Mouse (Mus musculus) hindbrain, embryonic 15.5 days (tissue): ENCODE measurements around the gene Macrod2. TPM values are rescaled to one million over a fixed set of nuclear protein-coding genes. Genes with fewer than 3 reads are reported as not detected.
A peak's percentile ranks its signal among the peaks of the same experiment; 100 is the strongest.

Source experiments
- ATAC-seq: fragments of 200-750 bp; cut with Nextera tagmentation; 2 replicates; pipeline ENCODE4 v1.8.0; 2017; ENCODE audit warnings: low read depth, moderate number of reproducible peaks, moderate TSS enrichment; ENCODE audit not compliant: low FRiP score
- H3K27ac ChIP-seq: fragments of 300-500 bp; sonication (generic); replicated peaks from 2 replicates; pipeline ENCODE4 v1.5.1; 2015; ENCODE audit warnings: mild to moderate bottlenecking, inconsistent platforms
- H3K27me3 ChIP-seq: fragments of 300-500 bp; sonication (generic); 2 replicates; pipeline ENCODE4 v1.6.1; 2015; ENCODE audit warnings: control low read depth, inconsistent platforms
- H3K36me3 ChIP-seq: fragments of 300-500 bp; sonication (generic); 2 replicates; pipeline ENCODE4 v1.6.1; 2015; ENCODE audit warnings: control low read depth, inconsistent platforms
- H3K4me1 ChIP-seq: fragments of 300-500 bp; sonication (generic); replicated peaks from 2 replicates; pipeline ENCODE4 v1.6.1; 2015; ENCODE audit warnings: control low read depth, inconsistent platforms
- H3K4me2 ChIP-seq: fragments of 300-500 bp; sonication (generic); 2 replicates; pipeline ENCODE4 v1.6.1; 2015; ENCODE audit warnings: moderate library complexity, mild to moderate bottlenecking, inconsistent platforms
- H3K4me3 ChIP-seq: fragments of 300-500 bp; sonication (generic); 2 replicates; pipeline ENCODE4 v1.5.1; 2015; ENCODE audit warnings: mild to moderate bottlenecking, inconsistent platforms
- H3K9ac ChIP-seq: fragments of 300-500 bp; sonication (generic); 2 replicates; pipeline ENCODE4 v1.6.1; 2015; ENCODE audit warnings: inconsistent platforms
- H3K9me3 ChIP-seq: fragments of 300-500 bp; sonication (generic); 2 replicates; pipeline ENCODE4 v1.6.1; 2016; ENCODE audit warnings: control low read depth, inconsistent platforms
- WGBS: fragments of 180-500 bp; shearing (Covaris S2); methylation state at CpG from one replicate; pipeline ENCODE4 v1.1.7; 2015; 5-methylcytosine and 5-hydroxymethylcytosine counted together
- polyA plus RNA-seq: library from polyadenylated mRNA; unstranded; fragments of >200 nt; fragmentation: Nextera tagmentation; extraction: Ambion mirVana; gene quantifications from 2 replicates; pipeline ENCODE4 v1.2.1, GENCODE M21; 2015

The Macrod2 gene
- polyA plus RNA-seq, 1 experiment from 2014 or later: 78.6 TPM

DNA sequence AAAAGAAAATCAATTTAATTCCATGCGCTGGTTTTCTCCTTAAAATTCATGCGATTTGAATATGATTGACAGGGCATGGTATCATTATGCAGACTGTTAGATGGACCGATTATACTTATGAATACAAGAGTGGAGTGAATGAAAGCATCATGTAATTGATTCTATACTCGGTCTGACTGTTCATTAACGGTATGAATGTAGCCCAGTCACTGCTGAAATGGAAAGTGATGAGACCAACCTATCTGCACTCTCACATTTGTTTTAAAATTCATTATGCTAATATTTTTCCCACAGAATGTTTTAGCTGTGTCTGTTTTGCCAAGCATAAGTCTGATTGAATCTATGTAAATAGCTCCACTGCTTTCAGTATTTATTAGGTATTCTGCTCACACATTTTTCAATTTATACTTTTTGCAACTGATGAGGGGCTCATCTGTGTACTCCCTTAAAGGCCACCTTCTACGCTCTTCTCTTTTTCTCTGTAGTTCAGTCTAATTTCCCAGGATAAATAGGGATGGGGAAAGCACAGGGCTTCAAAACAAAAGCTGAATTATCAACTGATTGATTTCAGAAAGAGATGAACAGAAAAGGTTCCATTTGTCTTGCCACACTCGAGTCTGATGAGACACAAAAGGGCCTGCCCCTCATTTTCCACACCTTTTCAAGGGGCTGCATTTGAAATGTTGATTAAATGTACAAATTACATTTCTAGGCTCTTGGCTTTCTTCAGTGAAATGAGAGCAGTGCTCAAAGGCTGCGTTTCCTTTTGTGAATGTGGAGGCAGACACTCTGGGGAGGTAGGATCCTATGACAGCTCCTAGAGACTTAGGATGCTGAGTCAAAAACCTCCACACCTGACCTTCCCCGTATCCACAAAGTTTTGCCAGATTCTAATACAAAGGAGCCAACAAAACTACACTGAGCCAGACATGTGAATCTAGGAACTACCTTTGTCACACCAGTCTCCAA, 1113.1 kb downstream of the Macrod2 start:
- 36% methylated on average over 9 of the region's 9 CpGs for WGBS

GRCm38 (mm10) chr2:141514976-141515375, 1119.9 kb downstream of the Macrod2 start:
- WGBS: 61% methylated on average over 3 of the region's 3 CpGs
- no peak for ATAC-seq
- no peaks in the 10 kb centered on the region for H3K9me3 ChIP-seq
- no peaks in the 10 kb centered on the region for H3K27me3 ChIP-seq
- H3K4me2 ChIP-seq: no peak overlapping the region
- no peak overlapping the region for H3K9ac ChIP-seq
- no peaks in the 10 kb centered on the region for H3K36me3 ChIP-seq
- H3K4me1 ChIP-seq: no peaks in the 10 kb centered on the region
- no peak overlapping the region for H3K27ac ChIP-seq
- H3K4me3 ChIP-seq: no peak overlapping the region

More for the DNA sequence above, 1113.1 kb downstream of the Macrod2 start:
- no peak overlapping the region for H3K4me2 ChIP-seq
- ATAC-seq: no peak
- no peaks in the 10 kb centered on the region for H3K27me3 ChIP-seq
- H3K9ac ChIP-seq: no peak overlapping the region
- H3K27ac ChIP-seq: no peak overlapping the region
- no peaks in the 10 kb centered on the region for H3K4me1 ChIP-seq
- H3K36me3 ChIP-seq: no peaks in the 10 kb centered on the region
- no peak overlapping the region for H3K4me3 ChIP-seq
- H3K9me3 ChIP-seq: no peaks in the 10 kb centered on the region

DNA sequence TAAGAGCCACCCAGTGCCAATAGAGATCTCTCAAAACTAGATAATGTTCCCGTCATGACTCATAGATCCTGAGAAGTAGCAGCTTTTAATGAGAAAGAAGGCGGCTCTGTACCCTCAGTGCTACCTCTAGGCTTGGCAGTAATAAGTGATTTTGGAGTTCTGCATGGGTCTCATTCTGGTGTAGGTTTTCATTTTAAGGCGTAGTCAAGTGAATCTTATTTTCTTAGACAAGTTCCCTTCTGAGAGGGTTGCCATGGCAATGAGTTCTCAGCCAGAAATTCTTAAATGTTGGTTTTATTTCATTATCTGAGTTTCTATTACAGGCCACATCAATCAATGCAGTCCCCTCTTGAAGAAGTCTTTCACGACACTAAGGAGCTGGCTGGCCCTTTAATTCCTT, 1127.0 kb downstream of the Macrod2 start:
- H3K27me3 ChIP-seq: no peaks in the 10 kb centered on the region
- no peak overlapping the region for H3K9ac ChIP-seq
- no peak overlapping the region for H3K4me2 ChIP-seq
- ATAC-seq: no peak
- 55% methylated on average over 4 of the region's 4 CpGs for WGBS
- H3K27ac ChIP-seq: no peak overlapping the region
- no peaks in the 10 kb centered on the region for H3K9me3 ChIP-seq
- no peaks in the 10 kb centered on the region for H3K36me3 ChIP-seq
- no peak overlapping the region for H3K4me3 ChIP-seq
- no peaks in the 10 kb centered on the region for H3K4me1 ChIP-seq

GRCm38 (mm10) chr2:141545877-141546276, 1150.8 kb downstream of the Macrod2 start:
- Histone ChIP-seq H3K4me1 (no peaks in the 10 kb centered on the region), H3K27ac (no peak overlapping the region)
- no peak for ATAC-seq

GRCm38 (mm10) chr2:141551701-141552100, 1156.6 kb downstream of the Macrod2 start:
- no peak for ATAC-seq
- Histone ChIP-seq H3K36me3 (no peaks in the 10 kb centered on the region), H3K4me2 (no peak overlapping the region), H3K27ac (no peak overlapping the region), H3K9me3 (no peaks in the 10 kb centered on the region), H3K4me3 (no peak overlapping the region), H3K9ac (no peak overlapping the region), H3K27me3 (no peaks in the 10 kb centered on the region), H3K4me1 (no peaks in the 10 kb centered on the region)
- WGBS: 95% methylated on average over 1 of the region's 1 CpGs

More at GRCm38 (mm10) chr2:141545877-141546276, 1150.8 kb downstream of the Macrod2 start:
- Histone ChIP-seq H3K9me3 (no peaks in the 10 kb centered on the region), H3K36me3 (no peaks in the 10 kb centered on the region), H3K27me3 (no peaks in the 10 kb centered on the region), H3K4me2 (no peak overlapping the region), H3K9ac (no peak overlapping the region), H3K4me3 (no peak overlapping the region)

- no peaks in the 10 kb centered on the region for H3K36me3 ChIP-seq
- H3K4me2 ChIP-seq: no peak overlapping the region
- no peaks in the 10 kb centered on the region for H3K27me3 ChIP-seq
- no peaks in the 10 kb centered on the region for H3K4me1 ChIP-seq
- H3K9me3 ChIP-seq: no peaks in the 10 kb centered on the region
- ATAC-seq: no peak
- no peak overlapping the region for H3K9ac ChIP-seq
- H3K4me3 ChIP-seq: no peak overlapping the region
- 57% methylated on average over 2 of the region's 2 CpGs for WGBS
- no peak overlapping the region for H3K27ac ChIP-seq
These were observed 1161.6 kb downstream of the Macrod2 start for GRCm38 (mm10) chr2:141556747-141557146.

DNA sequence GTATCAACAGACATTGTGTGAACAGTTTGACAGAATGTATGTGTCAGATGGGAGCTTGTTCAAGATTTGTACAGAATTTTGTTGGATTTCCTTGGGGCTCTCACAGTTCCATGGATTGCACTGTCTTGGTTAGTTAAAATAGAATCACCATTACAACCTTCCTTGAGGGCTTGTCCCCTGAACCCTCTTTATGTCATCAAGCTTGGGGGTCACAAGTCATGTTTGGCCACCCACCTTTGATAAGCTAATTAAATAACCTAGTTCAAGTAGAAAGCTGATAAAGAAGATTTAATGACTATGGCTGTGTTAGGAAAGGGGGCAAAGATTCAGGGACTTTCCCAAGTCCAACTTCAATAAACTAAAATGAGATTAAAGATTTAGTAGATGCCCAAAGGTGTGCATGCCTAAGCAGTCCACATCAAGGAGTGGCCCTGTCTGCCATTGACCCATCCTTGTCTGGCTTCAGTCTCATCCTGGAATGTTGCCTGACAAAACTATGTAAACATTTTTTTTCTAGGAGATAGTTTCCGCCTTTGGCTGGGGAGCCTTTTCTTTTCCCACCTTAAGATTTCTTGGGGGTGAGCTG, 1163.2 kb downstream of the Macrod2 start:
- no peaks in the 10 kb centered on the region for H3K9me3 ChIP-seq
- H3K9ac ChIP-seq: no peak overlapping the region
- no peaks in the 10 kb centered on the region for H3K4me1 ChIP-seq
- WGBS: 90% methylated on average over 1 of the region's 1 CpGs
- no peak for ATAC-seq
- no peaks in the 10 kb centered on the region for H3K36me3 ChIP-seq
- no peak overlapping the region for H3K27ac ChIP-seq
- no peak overlapping the region for H3K4me3 ChIP-seq
- no peak overlapping the region for H3K4me2 ChIP-seq
- H3K27me3 ChIP-seq: no peaks in the 10 kb centered on the region

- Histone ChIP-seq H3K27ac (no peak overlapping the region), H3K36me3 (no peaks in the 10 kb centered on the region), H3K4me3 (no peak overlapping the region), H3K27me3 (no peaks in the 10 kb centered on the region), H3K4me1 (no peaks in the 10 kb centered on the region), H3K9ac (no peak overlapping the region), H3K4me2 (no peak overlapping the region), H3K9me3 (no peaks in the 10 kb centered on the region)
- ATAC-seq: no peak
- WGBS: 65% methylated on average over 3 of the region's 3 CpGs
These were observed 1170.9 kb downstream of the Macrod2 start for GRCm38 (mm10) chr2:141565986-141566385.

DNA sequence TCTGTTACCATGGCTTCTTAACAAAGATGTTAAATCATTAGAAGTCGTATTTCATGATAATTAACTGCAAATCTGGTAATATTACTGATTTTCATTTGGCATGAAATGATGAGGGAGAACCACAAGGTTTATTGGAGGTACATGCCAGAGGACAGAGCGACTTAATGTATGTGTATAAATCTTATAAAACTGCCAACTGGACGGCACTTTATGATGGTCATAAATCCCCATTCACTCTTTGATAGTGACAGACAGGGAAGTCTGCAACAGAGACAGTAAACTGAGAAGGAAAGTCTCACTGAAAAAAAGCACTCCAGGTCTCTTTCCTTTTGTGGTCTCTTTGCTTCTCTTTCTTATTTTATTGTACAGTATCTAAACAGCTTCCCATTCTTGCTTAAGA, 1176.3 kb downstream of the Macrod2 start:
- ATAC-seq: no peak
- H3K27me3 ChIP-seq: no peaks in the 10 kb centered on the region
- no peaks in the 10 kb centered on the region for H3K4me1 ChIP-seq
- H3K9ac ChIP-seq: no peak overlapping the region
- H3K4me2 ChIP-seq: no peak overlapping the region
- H3K4me3 ChIP-seq: no peak overlapping the region
- H3K9me3 ChIP-seq: no peaks in the 10 kb centered on the region
- H3K36me3 ChIP-seq: no peaks in the 10 kb centered on the region
- no peak overlapping the region for H3K27ac ChIP-seq
- 53% methylated on average over 3 of the region's 3 CpGs for WGBS

GRCm38 (mm10) chr2:141578206-141578605, 1183.1 kb downstream of the Macrod2 start:
- ATAC-seq: no peak
- Histone ChIP-seq H3K9me3 (no peaks in the 10 kb centered on the region), H3K4me1 (0 out of 2 replicates have a peak, but pooled peaks cover 5% of the 10 kb centered on the region), H3K27ac (no peak overlapping the region), H3K4me2 (no peak overlapping the region), H3K36me3 (no peaks in the 10 kb centered on the region), H3K27me3 (no peaks in the 10 kb centered on the region), H3K9ac (no peak overlapping the region), H3K4me3 (no peak overlapping the region)

GRCm38 (mm10) chr2:141582431-141582830, 1187.3 kb downstream of the Macrod2 start:
- 64% methylated on average over 3 of the region's 3 CpGs for WGBS
- no peak overlapping the region for H3K4me2 ChIP-seq
- ATAC-seq: no peak
- H3K9ac ChIP-seq: no peak overlapping the region
- no peaks in the 10 kb centered on the region for H3K9me3 ChIP-seq
- no peaks in the 10 kb centered on the region for H3K27me3 ChIP-seq
- no peak overlapping the region for H3K4me3 ChIP-seq
- no peak overlapping the region for H3K27ac ChIP-seq
- no peaks in the 10 kb centered on the region for H3K36me3 ChIP-seq
- 0 out of 2 replicates have a peak, but pooled peaks cover 5% of the 10 kb centered on the region for H3K4me1 ChIP-seq

GRCm38 (mm10) chr2:141582933-141583332, 1187.8 kb downstream of the Macrod2 start:
- 25% methylated on average over 4 of the region's 4 CpGs for WGBS
- Histone ChIP-seq H3K4me1 (0 out of 2 replicates have a peak, but pooled peaks cover 5% of the 10 kb centered on the region), H3K4me2 (no peak overlapping the region), H3K36me3 (no peaks in the 10 kb centered on the region), H3K9ac (no peak overlapping the region), H3K27me3 (no peaks in the 10 kb centered on the region), H3K4me3 (no peak overlapping the region), H3K27ac (no peak overlapping the region), H3K9me3 (no peaks in the 10 kb centered on the region)
- ATAC-seq: 0 out of 2 replicates have a peak, but pooled peaks have one; percentile 34
